Mouse (Mus musculus): Measurements from ENCODE around the gene Iqcf6.
"Not testable (repeated sequence)": the region's sequence is repeated elsewhere in the genome, so short reads cannot be mapped to it uniquely, and the experiment has no call there.

The Iqcf6 gene

DNA sequence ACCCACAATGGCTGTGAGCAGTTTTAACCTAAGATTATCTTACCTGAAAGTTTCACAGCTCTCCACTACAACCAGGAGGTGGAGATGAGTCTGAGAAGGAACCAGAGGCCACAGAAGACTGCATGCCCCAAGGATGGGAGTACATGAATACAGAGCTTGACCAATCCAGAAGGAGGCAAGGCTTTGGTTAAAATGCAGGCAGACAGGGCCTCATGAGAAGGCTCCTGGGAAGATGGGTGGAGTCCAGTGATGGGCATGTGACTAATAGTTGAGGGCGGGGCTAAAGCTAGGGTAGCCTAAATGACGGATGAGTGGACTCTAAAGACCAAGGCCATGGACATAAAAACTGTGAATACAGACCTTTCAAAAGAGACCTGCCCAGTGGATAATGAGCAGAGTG lies at the start of gene Iqcf6:
Gene Iqcf6 (plus strand): TSS at position 301 of the 400 bp plus-strand sequence.
- DNase-seq (ENCODE audit: low read depth, low spot score): no peak

- no peak for DNase-seq (ENCODE audit: low read depth, low spot score)
Observed at GRCm38 (mm10) chr9:106580016-106580415, 46.4 kb upstream of the Iqcf6 start.

DNA sequence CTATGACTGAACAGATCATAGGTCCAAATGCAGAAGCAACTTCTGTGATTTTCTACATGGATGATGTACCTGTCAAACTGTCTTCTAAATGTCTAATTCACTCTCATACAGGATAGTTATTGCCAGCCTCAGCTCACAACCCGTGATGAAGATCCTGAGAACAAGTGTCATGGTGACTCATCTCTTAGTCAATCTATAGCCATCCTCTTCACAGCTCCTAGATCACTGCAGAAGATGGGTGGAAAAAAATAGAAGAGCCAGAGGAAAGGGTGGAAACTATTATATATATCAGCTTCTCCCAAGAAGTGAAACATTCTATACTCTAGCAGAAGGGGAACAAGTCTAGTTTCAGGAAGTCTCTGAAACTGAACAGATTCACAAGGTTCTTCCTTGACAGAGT lies 43.8 kb upstream of the Iqcf6 start:
- no peak for DNase-seq (ENCODE audit: low read depth, low spot score)

DNA sequence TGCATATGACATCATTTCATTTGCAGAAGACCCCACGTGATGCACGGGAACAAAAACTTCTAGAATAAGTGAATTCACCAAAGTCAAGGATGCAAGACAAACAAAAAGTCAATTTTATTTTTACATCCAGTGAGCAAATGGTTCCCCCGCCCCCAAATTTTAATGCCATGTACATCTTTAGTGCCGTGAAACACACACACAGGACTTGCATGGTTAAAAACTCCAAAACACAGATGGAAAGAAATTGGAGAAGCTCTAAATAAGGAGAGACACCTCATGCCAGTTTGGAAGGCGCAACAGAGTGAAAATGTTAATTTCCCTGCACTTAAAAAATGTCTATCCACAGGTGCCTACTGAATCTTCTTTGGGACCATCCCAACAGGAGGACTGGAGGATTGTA lies 34.2 kb upstream of the Iqcf6 start:
- no peak for DNase-seq (ENCODE audit: low read depth, low spot score)

DNA sequence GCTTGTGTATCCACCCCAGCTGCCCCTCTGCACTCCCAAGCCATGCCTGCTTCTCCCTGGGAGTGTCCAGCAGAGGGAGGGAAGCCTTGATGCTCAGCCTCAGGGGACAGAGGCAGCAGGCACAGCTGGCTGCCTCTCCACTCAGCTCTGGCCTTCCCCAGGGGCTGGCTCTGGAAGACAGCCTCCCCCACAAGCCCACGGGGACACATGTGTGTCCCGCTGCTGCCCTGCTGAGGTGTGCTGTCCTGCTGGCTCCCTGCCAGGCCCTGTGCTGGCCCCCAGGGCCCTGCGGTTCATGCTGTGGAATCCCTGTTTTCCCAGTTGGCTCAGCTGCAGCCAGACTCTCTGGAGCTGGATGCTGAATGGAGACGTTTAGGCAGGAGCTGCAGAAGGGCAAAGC lies 31.0 kb upstream of the Iqcf6 start:
- not testable (repeated sequence) for DNase-seq (ENCODE audit: low read depth, low spot score)

GRCm38 (mm10) chr9:106595836-106596235 lies 30.5 kb upstream of the Iqcf6 start:
- no peak for DNase-seq (ENCODE audit: low read depth, low spot score)

- DNase-seq (ENCODE audit: low read depth, low spot score): no peak
Observed at GRCm38 (mm10) chr9:106598466-106598865, 27.9 kb upstream of the Iqcf6 start.

DNA sequence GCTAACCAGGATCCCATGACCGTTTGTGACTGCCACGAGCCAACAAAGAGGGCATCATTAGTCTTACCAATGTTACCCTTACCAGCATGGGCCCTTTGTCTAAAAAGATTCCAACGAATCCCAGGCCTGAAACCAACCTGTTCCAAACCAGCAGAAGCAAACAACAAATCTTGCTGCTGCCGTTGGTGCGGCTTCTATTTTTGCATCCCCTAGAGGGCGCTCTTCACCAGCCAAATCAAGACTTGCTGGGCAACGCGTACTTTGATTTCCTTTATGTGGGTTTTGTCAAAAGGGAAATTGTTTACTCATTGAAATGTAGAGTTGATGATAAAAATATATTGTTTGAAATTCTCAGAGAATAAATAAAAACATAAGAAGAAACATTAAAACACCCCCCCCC lies 25.8 kb upstream of the Iqcf6 start:
- DNase-seq (ENCODE audit: low read depth, low spot score): peak; percentile 43

GRCm38 (mm10) chr9:106610727-106611126 lies 15.7 kb upstream of the Iqcf6 start:
- DNase-seq (ENCODE audit: low read depth, low spot score): no peak

DNA sequence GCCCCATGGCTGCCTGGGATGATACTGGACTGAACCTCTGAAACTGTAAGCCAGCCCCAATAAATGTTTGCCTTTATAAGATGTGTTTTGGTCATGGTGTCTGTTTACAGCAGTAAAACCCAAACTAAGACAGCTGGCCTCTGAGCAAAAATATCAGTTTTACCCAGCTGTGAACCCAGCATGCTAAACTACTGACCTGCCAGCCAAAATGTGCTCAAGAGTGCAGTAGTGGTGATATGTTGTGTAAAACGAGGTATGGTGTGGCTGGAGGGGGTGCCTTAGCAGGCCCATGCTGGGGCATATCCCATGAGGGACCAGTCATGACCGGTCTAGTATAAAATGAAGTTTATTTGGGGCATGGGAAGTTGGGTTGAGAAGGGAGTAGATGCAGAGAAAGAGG lies 12.4 kb upstream of the Iqcf6 start:
- DNase-seq (ENCODE audit: low read depth, low spot score): no peak

DNA sequence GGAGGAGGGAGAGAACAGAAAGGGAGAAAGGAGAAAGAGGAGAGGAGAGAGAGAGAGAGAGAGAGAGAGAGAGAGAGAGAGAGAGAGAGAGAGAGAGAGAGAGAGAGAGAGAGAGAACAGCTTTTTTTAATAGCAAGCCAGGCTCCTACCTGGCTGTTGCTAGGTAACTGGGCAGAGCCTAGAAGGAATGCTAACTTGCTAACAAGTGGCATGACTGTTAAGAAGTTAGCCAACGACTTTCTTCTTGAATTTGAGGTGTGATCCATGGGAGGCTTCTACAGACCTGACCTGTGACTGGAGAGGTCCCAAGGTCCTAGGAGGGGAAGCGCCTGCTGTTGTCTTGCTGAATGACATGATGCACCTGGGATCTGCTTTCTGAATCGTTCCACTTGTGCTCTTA lies 11.8 kb upstream of the Iqcf6 start:
- no peak for DNase-seq (ENCODE audit: low read depth, low spot score)

DNA sequence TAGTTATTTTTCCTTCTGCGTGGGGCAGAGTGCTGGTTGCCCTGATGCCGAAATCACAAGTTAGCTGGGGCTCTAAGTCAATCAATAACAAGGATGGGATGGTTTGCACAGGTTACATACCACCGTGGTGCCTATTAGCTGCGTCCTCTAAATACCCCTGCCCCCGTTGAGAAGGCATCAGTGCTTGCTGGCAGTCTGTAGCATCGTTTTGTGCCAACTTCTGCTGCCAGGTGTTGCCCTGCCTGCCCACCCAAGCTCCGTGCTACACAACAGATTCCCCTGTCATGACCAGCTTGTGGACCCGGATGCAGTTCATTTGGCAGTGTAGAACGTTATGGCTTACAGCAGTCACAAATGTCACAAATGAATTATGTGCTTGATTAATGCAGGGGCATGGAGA lies 10.1 kb upstream of the Iqcf6 start:
- no peak for DNase-seq (ENCODE audit: low read depth, low spot score)

DNA sequence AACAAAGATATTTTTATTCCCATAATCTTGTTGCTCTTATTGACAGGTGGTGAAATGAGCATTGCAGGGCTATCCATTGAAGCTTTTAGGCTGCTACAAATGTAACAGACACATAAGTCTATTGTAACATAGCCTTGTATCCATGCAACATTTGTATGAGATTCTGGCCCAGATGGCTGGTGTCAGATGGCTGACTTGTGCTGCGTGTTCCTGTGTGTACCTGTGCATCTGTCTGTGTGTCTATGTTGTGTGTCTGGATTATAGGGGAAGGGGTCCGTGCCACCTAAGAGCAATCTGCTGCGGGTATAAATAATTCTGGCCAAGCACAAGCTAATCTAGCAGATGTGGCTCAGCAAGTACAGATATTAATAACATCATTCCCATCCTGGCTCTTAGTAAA lies 8.9 kb upstream of the Iqcf6 start:
- DNase-seq (ENCODE audit: low read depth, low spot score): no peak

GRCm38 (mm10) chr9:106627796-106628195 lies 1.4 kb downstream of the Iqcf6 start:
- not testable (repeated sequence) for DNase-seq (ENCODE audit: low read depth, low spot score)

DNA sequence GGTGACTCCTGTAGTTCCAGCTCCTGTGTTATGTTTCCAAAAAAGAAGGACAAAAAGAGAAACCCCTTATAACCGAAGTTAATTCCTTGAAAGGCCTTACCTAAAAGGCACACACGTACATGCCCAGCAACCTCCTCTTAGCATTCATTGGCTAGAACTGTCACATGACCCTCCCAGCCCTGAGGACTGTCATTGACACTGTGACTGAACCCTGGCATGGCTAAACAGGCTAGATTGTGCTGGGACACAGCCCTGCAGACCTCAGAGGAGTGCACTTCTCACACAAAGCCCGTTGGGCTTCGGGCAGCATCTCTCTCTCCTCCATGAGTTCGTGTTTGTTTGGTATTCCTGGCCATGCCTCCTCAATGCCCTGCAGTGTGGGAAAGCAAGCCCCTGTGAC lies 5.8 kb downstream of the Iqcf6 start:
- DNase-seq (ENCODE audit: low read depth, low spot score): no peak

GRCm38 (mm10) chr9:106638154-106638553 lies 11.8 kb downstream of the Iqcf6 start:
- no peak for DNase-seq (ENCODE audit: low read depth, low spot score)

DNA sequence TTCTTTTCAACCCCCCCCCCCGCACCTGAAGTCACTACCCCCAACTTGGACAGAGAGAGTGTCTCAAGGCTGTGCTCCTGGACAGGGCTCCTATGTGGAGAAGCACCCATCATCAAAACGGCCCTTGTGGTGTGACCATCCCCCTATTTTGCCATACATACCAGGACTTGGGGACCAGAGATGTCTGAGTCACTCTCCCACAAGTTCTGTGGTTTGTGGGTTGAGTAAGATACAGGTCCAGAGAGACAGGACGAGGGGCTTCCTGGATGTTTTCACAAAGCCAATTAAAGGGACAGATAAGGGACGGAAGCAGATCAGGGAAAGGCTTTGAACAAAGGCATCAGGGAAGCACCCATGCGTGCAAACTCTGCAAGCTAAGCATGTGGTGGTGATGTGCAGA lies 15.0 kb downstream of the Iqcf6 start:
- no peak for DNase-seq (ENCODE audit: low read depth, low spot score)

GRCm38 (mm10) chr9:106643128-106643527 lies 16.7 kb downstream of the Iqcf6 start:
- peak; percentile 82 for DNase-seq (ENCODE audit: low read depth, low spot score)

- peak; percentile 21 for DNase-seq (ENCODE audit: low read depth, low spot score)
Observed at GRCm38 (mm10) chr9:106643787-106644186, 17.4 kb downstream of the Iqcf6 start.

GRCm38 (mm10) chr9:106645684-106646271 lies 19.4 kb downstream of the Iqcf6 start:
- DNase-seq (ENCODE audit: low read depth, low spot score): no peak

DNA sequence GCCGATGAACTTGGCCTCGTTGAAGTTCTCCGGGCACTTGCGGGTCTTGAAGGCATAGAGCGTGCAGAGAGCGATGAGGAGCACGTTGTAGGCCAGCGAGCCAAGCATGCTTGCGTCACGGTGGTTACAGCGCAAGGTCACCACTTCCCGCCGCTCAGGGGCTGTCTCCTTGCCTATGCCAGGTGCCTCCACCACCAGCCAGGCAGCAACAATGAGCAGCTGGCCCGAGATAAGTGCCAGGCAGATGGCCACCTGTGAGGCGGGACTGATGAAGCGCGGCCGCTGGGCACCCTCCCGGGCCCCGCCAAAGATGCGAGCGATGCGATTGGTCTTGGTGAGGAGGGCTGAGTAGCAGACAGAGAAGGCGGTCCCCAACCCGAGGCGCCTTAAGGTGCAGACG lies 20.8 kb downstream of the Iqcf6 start:
- no peak for DNase-seq (ENCODE audit: low read depth, low spot score)

- no peak for DNase-seq (ENCODE audit: low read depth, low spot score)
Observed at GRCm38 (mm10) chr9:106652720-106653119, 26.3 kb downstream of the Iqcf6 start.

- peak; percentile 77 for DNase-seq (ENCODE audit: low read depth, low spot score)
Observed at GRCm38 (mm10) chr9:106655884-106656720, 29.7 kb downstream of the Iqcf6 start, which contains the start of gene Grm2. Gene Grm2 (minus strand): TSS chr9:106656082.
